Mouse (Mus musculus): ENCODE data around the gene Gm21497.
"Not testable (repeated sequence)": the region's sequence is repeated elsewhere in the genome, so short reads cannot be mapped to it uniquely, and the experiment has no call there.

Gene Gm21497

DNA sequence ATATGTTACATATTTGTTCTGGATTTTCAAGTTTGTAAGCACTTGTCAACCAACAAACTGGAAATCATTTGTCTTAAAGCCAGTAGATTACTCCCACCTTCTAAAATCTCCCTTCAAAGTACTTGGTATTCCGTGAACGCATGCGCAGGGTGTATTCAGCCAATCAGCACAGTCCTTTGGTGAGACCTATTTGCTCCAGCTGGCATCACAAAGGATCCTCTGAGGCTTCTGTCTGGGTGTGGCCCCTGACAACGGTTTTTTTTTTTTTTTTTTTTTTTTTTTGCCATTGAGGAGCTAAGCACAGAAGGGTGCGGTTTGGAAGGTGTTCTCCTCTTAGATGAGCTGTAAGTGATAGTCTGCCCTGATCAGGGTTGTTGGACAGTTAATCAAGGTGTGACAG is at the start of gene Gm21497:
Gene Gm21497, plus strand, starts transcription at position 301 of the 400 bp plus-strand sequence.
- in situ Hi-C loops (cut with MboI; ENCODE audit: low pct_unique_long_range_greater_than_20kb in 1 of 2, low sequenced_read_pairs in 2 of 2, unreplicated experiment in 1 of 2) = not testable (repeated sequence)
